Mouse (Mus musculus) granulocyte monocyte progenitor cell, adult 5-6 weeks (primary cell): ENCODE measurements around the gene 4921504E06Rik. TPM values are rescaled to one million over a fixed set of nuclear protein-coding genes. Genes with fewer than 3 reads are reported as not detected.
A peak's percentile ranks its signal among the peaks of the same experiment; 100 is the strongest.

Experiments used
- ATAC-seq: replicated peaks from 2 replicates; pipeline ENCODE4 v1.8.0; 2016; ENCODE audit warnings: mild to moderate bottlenecking, moderate TSS enrichment, inconsistent platforms; ENCODE audit not compliant: poor library complexity, severe bottlenecking
- total RNA-seq, 2 experiments: library from RNA; stranded (forward) in 1 of 2; stranded (reverse) in 1 of 2; fragments of 200-712, 200-1000 nt in 1 of 2; fragments of >200 nt in 1 of 2; fragmentation: Nextera tagmentation in 1 of 2; gene quantifications; 2 replicates each; pipeline ENCODE4 v1.2.3; 2014 to 2017

The 4921504E06Rik gene
- total RNA-seq, 2 experiments from 2014 or later, result not detected

GRCm38 (mm10) chr2:19512381-19512780 is 41.3 kb downstream of the 4921504E06Rik start:
- ATAC-seq, result no peak

GRCm38 (mm10) chr2:19511032-19511431 is 42.7 kb downstream of the 4921504E06Rik start:
- ATAC-seq, result no peak

GRCm38 (mm10) chr2:19505744-19506143 is 48.0 kb downstream of the 4921504E06Rik start:
- peak; percentile 65; the same call in 1 of the 2 replicates for ATAC-seq

- ATAC-seq, result no peak
These were observed 63.5 kb downstream of the 4921504E06Rik start for GRCm38 (mm10) chr2:19490262-19490661.

GRCm38 (mm10) chr2:19461940-19462339 is 91.8 kb downstream of the 4921504E06Rik start:
- no peak for ATAC-seq

- no peak for ATAC-seq
These were observed 94.9 kb downstream of the 4921504E06Rik start for GRCm38 (mm10) chr2:19458785-19459184.

GRCm38 (mm10) chr2:19455857-19456482 is 97.7 kb downstream of the 4921504E06Rik start:
- ATAC-seq, result no peak

- no peak for ATAC-seq
These were observed 98.5 kb downstream of the 4921504E06Rik start for GRCm38 (mm10) chr2:19455228-19455627.

GRCm38 (mm10) chr2:19452531-19453055 is 101.1 kb downstream of the 4921504E06Rik start:
- ATAC-seq, result no peak

- no peak for ATAC-seq
These were observed 104.4 kb downstream of the 4921504E06Rik start for GRCm38 (mm10) chr2:19449308-19449707.

- ATAC-seq, result no peak
These were observed 105.5 kb downstream of the 4921504E06Rik start for GRCm38 (mm10) chr2:19448042-19448700.

- ATAC-seq, result no peak
These were observed 107.0 kb downstream of the 4921504E06Rik start for GRCm38 (mm10) chr2:19446746-19447145.

GRCm38 (mm10) chr2:19445871-19446501 is 107.7 kb downstream of the 4921504E06Rik start:
- 0 out of 2 replicates have a peak, but pooled peaks have one; percentile 6 for ATAC-seq

- ATAC-seq, result peak; percentile 34
These were observed 108.5 kb downstream of the 4921504E06Rik start, which contains the start of gene Ptf1a for GRCm38 (mm10) chr2:19444931-19445831. Gene Ptf1a, plus strand, starts transcription at chr2:19445663.

- no peak; the same call in 1 of the 2 replicates for ATAC-seq
These were observed 109.4 kb downstream of the 4921504E06Rik start for GRCm38 (mm10) chr2:19444346-19444745.

- ATAC-seq, result no peak
These were observed 121.9 kb downstream of the 4921504E06Rik start for GRCm38 (mm10) chr2:19431614-19432323.

- ATAC-seq, result 0 out of 2 replicates have a peak, but pooled peaks have one; percentile 35
These were observed 122.5 kb downstream of the 4921504E06Rik start for GRCm38 (mm10) chr2:19431186-19431585.

- ATAC-seq, result no peak
These were observed 123.0 kb downstream of the 4921504E06Rik start for GRCm38 (mm10) chr2:19430746-19431145.
